Mouse (Mus musculus) myocyte (in vitro differentiated cells): ENCODE data around the gene Espn.

Experiments
- MYOD1 ChIP-seq, 3 experiments: IDR thresholded peaks; one replicate each; pipeline ENCODE4 v1.6.1; 2011; ENCODE audit warnings: control low read depth in 2 of 3, low read depth in 2 of 3, mild to moderate bottlenecking in 2 of 3, moderate library complexity in 1 of 3; ENCODE audit not compliant: insufficient read length in 2 of 3, control insufficient read depth in 1 of 3
- MYOG ChIP-seq, 3 experiments: IDR thresholded peaks; one replicate each; pipeline ENCODE4 v1.6.1; 2011; ENCODE audit warnings: control low read depth in 2 of 3, low read depth in 2 of 3, mild to moderate bottlenecking in 2 of 3; ENCODE audit not compliant: insufficient read length in 2 of 3, control insufficient read depth in 1 of 3, insufficient read depth in 1 of 3
- USF1 ChIP-seq: IDR thresholded peaks from one replicate; pipeline ENCODE4 v1.6.1; 2011; ENCODE audit warnings: low read depth, mild to moderate bottlenecking, control low read depth, moderate library complexity

DNA sequence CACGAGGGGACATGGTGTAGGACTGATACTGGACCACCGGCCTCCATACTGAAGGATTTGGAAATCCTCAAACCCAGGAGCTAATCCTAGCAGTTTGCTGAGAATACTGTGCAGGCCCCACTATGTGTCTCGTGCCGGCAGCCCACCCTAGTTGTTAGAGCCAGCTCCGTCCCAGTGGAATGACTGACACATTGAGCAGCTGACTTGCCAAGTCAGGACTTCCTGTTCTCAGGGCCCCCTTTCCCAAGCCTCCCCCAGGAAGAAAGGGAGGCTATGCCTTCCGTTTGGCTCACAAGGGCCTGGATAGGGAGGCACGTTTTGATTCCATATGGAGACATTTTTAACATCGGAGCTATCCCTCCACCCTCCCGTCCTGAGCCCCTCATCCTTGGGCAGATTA, 62.0 kb downstream of the Espn start:
- peak in 1 of 3 experiments; percentile 17 for TF ChIP-seq MYOD1 (IDR thresholded peaks at IDR 0.05; ENCODE audit: control insufficient read depth in 1 of 3, insufficient read length in 2 of 3, low read depth in 2 of 3)
- no peak for TF ChIP-seq USF1
- no peak for TF ChIP-seq MYOG (IDR thresholded peaks at IDR 0.05; ENCODE audit: control insufficient read depth in 1 of 3, insufficient read depth in 1 of 3, insufficient read length in 2 of 3, low read depth in 2 of 3)
